Comparison of ENCODE assay signal across 18 mouse cellular contexts in genomic region chr19:24451626-24452025, GRCm38 (mm10). TPM values are rescaled to one million over a fixed set of nuclear protein-coding genes. Genes with fewer than 3 reads are reported as not detected.
DNase-seq lines count a peak whose midpoint lies in the region; ATAC-seq and TF ChIP-seq lines count a peak whose summit lies in the region.
"Had no signal": no experiment of that assay in that cellular context is flagged by ENCODE, and none has a peak within 500 bp of the region (broad histone marks: within the 10 kb centered on the region; RNA-seq: fewer than 3 reads in every experiment).

No protein-coding gene starts in this region.

- no peak; the same call in 1 of the 2 replicates for TF ChIP-seq RAD21 in CH12.LX (IDR thresholded peaks at IDR 0.05; ENCODE audit: low read depth, low read length)

- no peak overlapping the region for H3K9ac ChIP-seq in heart, embryonic 12.5 days
- H3K9ac ChIP-seq in liver, embryonic 12.5 days = no peak overlapping the region
- no peak overlapping the region for H3K9ac ChIP-seq in liver, postnatal 0 days (replicated peaks)
- no peak overlapping the region for H3K9ac ChIP-seq in CH12.LX (ENCODE audit: insufficient read depth, low read depth)
- no peak overlapping the region for H3K9ac ChIP-seq in kidney, embryonic 15.5 days
- H3K9ac ChIP-seq: neural tube, embryonic 15.5 days had no signal

- no peak overlapping the region for H3K4me3 ChIP-seq in heart, embryonic 12.5 days
- no peak overlapping the region for H3K4me3 ChIP-seq in liver, embryonic 12.5 days
- no peak overlapping the region for H3K4me3 ChIP-seq in liver, postnatal 0 days (ENCODE audit: low read depth, low read length)
- H3K4me3 ChIP-seq in CH12.LX (replicated peaks in 1 of 3; ENCODE audit: low read depth in 2 of 3, low read length in 2 of 3, poor library complexity in 1 of 3) = no peak overlapping the region
- no peak overlapping the region for H3K4me3 ChIP-seq in kidney, embryonic 15.5 days (replicated peaks)
- H3K4me3 ChIP-seq: neural tube, embryonic 15.5 days had no signal

- H3K4me2 ChIP-seq in heart, embryonic 12.5 days = no peak overlapping the region
- no peak overlapping the region for H3K4me2 ChIP-seq in liver, embryonic 12.5 days
- H3K4me2 ChIP-seq in liver, postnatal 0 days (ENCODE audit: low read depth, low read length) = no peak overlapping the region
- no peak overlapping the region for H3K4me2 ChIP-seq in CH12.LX (ENCODE audit: insufficient read depth, low read depth, poor library complexity, severe bottlenecking)
- no peak overlapping the region for H3K4me2 ChIP-seq in kidney, embryonic 15.5 days
- H3K4me2 ChIP-seq: neural tube, embryonic 15.5 days had no signal

- H3K9me3 ChIP-seq in heart, embryonic 12.5 days (replicated peaks) = no peaks in the 10 kb centered on the region
- H3K9me3 ChIP-seq in liver, embryonic 12.5 days (replicated peaks) = no peaks in the 10 kb centered on the region
- no peaks in the 10 kb centered on the region for H3K9me3 ChIP-seq in liver, postnatal 0 days (ENCODE audit: low read length)
- H3K9me3 ChIP-seq in CH12.LX (replicated peaks; ENCODE audit: low read length) = peaks cover 2% of the 10 kb centered on the region
- no peaks in the 10 kb centered on the region for H3K9me3 ChIP-seq in kidney, embryonic 15.5 days (replicated peaks)
- H3K9me3 ChIP-seq: neural tube, embryonic 15.5 days had no signal

- TF ChIP-seq CTCF in liver, postnatal 0 days (IDR thresholded peaks at IDR 0.05; ENCODE audit: low read depth) = no peak
- TF ChIP-seq CTCF in CH12.LX (conservative IDR thresholded peaks at IDR 0.05 in 1 of 2, IDR thresholded peaks at IDR 0.05 in 1 of 2; ENCODE audit: low read depth in 2 of 2, low read length in 2 of 2) = peak in 1 of 2 experiments; percentile 46; a peak in 2 of 4 replicates

- no peak for TF ChIP-seq POLR2A in CH12.LX (IDR thresholded peaks at IDR 0.05; ENCODE audit: low read depth, low read length)

- TF ChIP-seq EP300 in liver, postnatal 0 days (IDR thresholded peaks at IDR 0.05; ENCODE audit: low read depth) = no peak
- no peak for TF ChIP-seq EP300 in CH12.LX (IDR thresholded peaks at IDR 0.05; ENCODE audit: low read length)

- 88% methylated on average over 3 of the region's 3 CpGs for WGBS in heart, embryonic 12.5 days
- 73% methylated on average over 3 of the region's 3 CpGs for WGBS in liver, embryonic 12.5 days (ENCODE audit: insufficient replicate concordance)
- 82% methylated on average over 3 of the region's 3 CpGs for WGBS in liver, postnatal 0 days (ENCODE audit: insufficient replicate concordance)
- 90% methylated on average over 3 of the region's 3 CpGs for WGBS in kidney, embryonic 15.5 days

- no peak for ATAC-seq in heart, embryonic 12.5 days (ENCODE audit: insufficient number of reproducible peaks, low FRiP score)
- no peak for ATAC-seq in liver, embryonic 12.5 days
- ATAC-seq in liver, postnatal 0 days = no peak
- no peak for ATAC-seq in kidney, embryonic 15.5 days (replicated peaks; ENCODE audit: low FRiP score)
- ATAC-seq: activated CD4-positive, CD25-positive, alpha-beta regulatory T cell, adult 4 months; hindbrain, embryonic 16.5 days had no signal

- H3K4me1 ChIP-seq in heart, embryonic 12.5 days (replicated peaks) = peaks cover 46% of the 10 kb centered on the region
- peaks cover 40% of the 10 kb centered on the region for H3K4me1 ChIP-seq in liver, embryonic 12.5 days
- no peaks in the 10 kb centered on the region; the same call in 1 of the 2 replicates for H3K4me1 ChIP-seq in liver, postnatal 0 days (ENCODE audit: insufficient read depth)
- peaks cover 5 to 29% of the 10 kb centered on the region in 2 experiments for H3K4me1 ChIP-seq in CH12.LX (ENCODE audit: control insufficient read depth in 1 of 2, insufficient read depth in 2 of 2)
- 0 out of 2 replicates have a peak, but pooled peaks cover 4% of the 10 kb centered on the region for H3K4me1 ChIP-seq in kidney, embryonic 15.5 days

- H3K27ac ChIP-seq in heart, embryonic 12.5 days (ENCODE audit: poor library complexity, severe bottlenecking) = peak overlapping the region; percentile 68
- peak overlapping the region; percentile 52 for H3K27ac ChIP-seq in liver, embryonic 12.5 days
- H3K27ac ChIP-seq in liver, postnatal 0 days (ENCODE audit: low read depth) = no peak overlapping the region
- no peak overlapping the region for H3K27ac ChIP-seq in CH12.LX (ENCODE audit: insufficient read depth, low read depth)
- no peak overlapping the region for H3K27ac ChIP-seq in kidney, embryonic 15.5 days

- dilution Hi-C loops in CH12.LX (cut with MboI; ENCODE audit: extremely low pct_ligation_motif_present, extremely low pct_unique_long_range_greater_than_20kb, low sequenced_read_pairs) = no loop called here

- no peaks in the 10 kb centered on the region for H3K79me2 ChIP-seq in CH12.LX (replicated peaks; ENCODE audit: control insufficient read depth, extremely low read depth, insufficient read depth, poor library complexity, severe bottlenecking)

- in situ Hi-C loops in CH12.LX (cut with MboI; ENCODE audit: low pct_ligation_motif_present, low pct_unique_long_range_greater_than_20kb, low sequenced_read_pairs) = no loop called here

- intact Hi-C loops in heart, postnatal 36 days (cut with DNase I) = no loop called here

- no peaks in the 10 kb centered on the region for H3K36me3 ChIP-seq in heart, embryonic 12.5 days
- no peaks in the 10 kb centered on the region for H3K36me3 ChIP-seq in liver, embryonic 12.5 days
- no peaks in the 10 kb centered on the region for H3K36me3 ChIP-seq in liver, postnatal 0 days (replicated peaks; ENCODE audit: insufficient read depth, low read length)
- H3K36me3 ChIP-seq in CH12.LX (replicated peaks in 1 of 2; ENCODE audit: control insufficient read depth in 1 of 2, insufficient read depth in 1 of 2, low read length in 1 of 2) = no peaks in the 10 kb centered on the region
- no peaks in the 10 kb centered on the region for H3K36me3 ChIP-seq in kidney, embryonic 15.5 days
- H3K36me3 ChIP-seq: neural tube, embryonic 15.5 days had no signal

- no peak for DNase-seq in heart, postnatal 36 days
- no peak for DNase-seq in liver, postnatal 0 days
- DNase-seq in CH12.LX (ENCODE audit: extremely low read depth) (peak; percentile 27), R1 (ENCODE audit: low read depth, low spot score) (peak; percentile 31)
- DNase-seq in adrenal gland, postnatal 14 days = no peak
- DNase-seq: adrenal gland, postnatal 36 days; gastrocnemius, postnatal 25 days; kidney, adult 8-10 months; layer of hippocampus, postnatal 36 days; left cerebral cortex, postnatal 4 days; right cerebral cortex, adult 18-20 months; thymus, postnatal 25 days had no signal

- no peaks in the 10 kb centered on the region for H3K27me3 ChIP-seq in heart, embryonic 12.5 days (replicated peaks)
- no peaks in the 10 kb centered on the region for H3K27me3 ChIP-seq in liver, embryonic 12.5 days (replicated peaks)
- no peaks in the 10 kb centered on the region for H3K27me3 ChIP-seq in liver, postnatal 0 days (ENCODE audit: insufficient read depth, low read length)
- H3K27me3 ChIP-seq in CH12.LX (replicated peaks) = no peaks in the 10 kb centered on the region
- H3K27me3 ChIP-seq in kidney, embryonic 15.5 days = no peaks in the 10 kb centered on the region
- H3K27me3 ChIP-seq: neural tube, embryonic 15.5 days had no signal

TF ChIP-seq in CH12.LX, 34 proteins besides CTCF, POLR2A, EP300 and RAD21:
- TF ChIP-seq PAX5 (IDR thresholded peaks at IDR 0.05; ENCODE audit: low read length) (no peak), SMC3 (IDR thresholded peaks at IDR 0.05; ENCODE audit: low read depth, low read length) (peak; percentile 4; the same call in 1 of the 2 replicates)

RNA-seq across cellular contexts. Expression of gene Fam122a, which starts 25.5 kb away (rescaled TPM):
- 53.4 and 56.1 TPM in 2 replicates for polyA plus RNA-seq in heart, embryonic 12.5 days (2016; fragmentation: Nextera tagmentation; extraction: Ambion mirVana)
- 10 to 100 TPM; 22.2 to 22.7 TPM for total RNA-seq in heart, postnatal 36 days (2021)
- 45.1 and 47.6 TPM in 2 replicates for polyA plus RNA-seq in liver, embryonic 12.5 days (2016; fragmentation: Nextera tagmentation; extraction: Ambion mirVana)
- polyA plus RNA-seq in liver, postnatal 0 days (2015; fragmentation: Nextera tagmentation; extraction: Ambion mirVana) = 28.6 and 30.6 TPM in 2 replicates
- 4.1 and 4.5 TPM in 2 replicates for total RNA-seq in CH12.LX (2012; rRNA removed)
- total RNA-seq in CH12.LX (2014; rRNA removed) = 2.6 and 3.2 TPM in 2 replicates
- 29.2 and 34.6 TPM in 2 replicates for polyA plus RNA-seq in CH12.LX (2012; ENCODE audit: insufficient read length, low read depth)
- total RNA-seq in adrenal gland, postnatal 14 days (2021) = 27.9 and 33.1 TPM in 2 replicates
- polyA plus RNA-seq in kidney, embryonic 15.5 days (2015; fragmentation: Nextera tagmentation; extraction: Ambion mirVana) = 48.0 and 49.7 TPM in 2 replicates

Comparison
In these comparisons a context has a peak if more than half of its experiments do, and no peak if none do; other contexts are left out.
1. H3K27ac ChIP-seq: peak in heart, embryonic 12.5 days (single experiment) and liver, embryonic 12.5 days (single experiment); none in liver, postnatal 0 days (single experiment), CH12.LX (single experiment) and kidney, embryonic 15.5 days (single experiment).
2. DNase-seq: peak in CH12.LX (single experiment) and R1 (single experiment); none in heart, postnatal 36 days (0 of 2), liver, postnatal 0 days (single experiment) and adrenal gland, postnatal 14 days (single experiment).